Mouse (Mus musculus): ENCODE measurements at regions not wholly inside any gene's neighbourhood (a gene's known extent, or its start where the extent isn't known, plus 50 kb on each side); places are given as distances from the start of the nearest gene placed in this dataset.

DNA sequence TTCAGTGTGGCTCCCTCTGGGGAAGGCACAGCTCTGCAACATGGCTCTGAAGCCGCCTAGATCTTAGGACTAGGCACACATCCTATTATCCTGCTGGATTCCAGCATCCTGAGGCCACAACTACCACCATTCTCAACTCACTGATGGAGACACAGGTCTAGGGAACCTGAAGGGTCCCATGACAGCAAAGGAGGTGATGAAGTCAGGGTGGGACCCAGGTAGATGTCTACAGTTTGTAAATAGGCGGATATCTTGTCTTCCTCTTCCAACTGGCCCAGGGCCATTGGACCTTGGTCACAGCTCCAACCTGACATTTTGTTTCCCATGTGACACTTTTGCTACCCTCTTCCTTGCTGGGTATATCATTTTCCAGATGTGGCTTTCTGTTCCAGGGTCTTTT, 106.4 kb downstream of the Vapb start:
- DNase-seq = no peak

DNA sequence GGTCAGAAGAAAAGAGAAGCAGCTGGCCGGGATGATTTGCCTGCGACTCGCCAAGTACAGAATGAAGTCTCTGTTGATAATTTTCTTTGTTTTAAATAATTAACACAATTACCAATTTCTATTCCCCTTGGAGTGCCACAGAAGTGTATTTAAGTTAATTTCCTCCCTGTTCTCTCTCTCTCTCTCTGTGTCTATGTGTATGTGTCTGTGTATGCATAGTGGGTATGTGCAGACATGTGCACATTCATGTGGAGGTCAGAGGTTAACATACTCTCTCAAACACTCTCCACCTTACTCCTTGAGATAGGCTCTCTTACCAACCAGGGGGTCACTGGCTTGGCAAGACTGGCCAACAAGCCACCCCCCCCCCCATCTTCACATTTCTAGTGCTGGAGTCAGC, 107.2 kb downstream of the Vapb start:
- DNase-seq = no peak

DNA sequence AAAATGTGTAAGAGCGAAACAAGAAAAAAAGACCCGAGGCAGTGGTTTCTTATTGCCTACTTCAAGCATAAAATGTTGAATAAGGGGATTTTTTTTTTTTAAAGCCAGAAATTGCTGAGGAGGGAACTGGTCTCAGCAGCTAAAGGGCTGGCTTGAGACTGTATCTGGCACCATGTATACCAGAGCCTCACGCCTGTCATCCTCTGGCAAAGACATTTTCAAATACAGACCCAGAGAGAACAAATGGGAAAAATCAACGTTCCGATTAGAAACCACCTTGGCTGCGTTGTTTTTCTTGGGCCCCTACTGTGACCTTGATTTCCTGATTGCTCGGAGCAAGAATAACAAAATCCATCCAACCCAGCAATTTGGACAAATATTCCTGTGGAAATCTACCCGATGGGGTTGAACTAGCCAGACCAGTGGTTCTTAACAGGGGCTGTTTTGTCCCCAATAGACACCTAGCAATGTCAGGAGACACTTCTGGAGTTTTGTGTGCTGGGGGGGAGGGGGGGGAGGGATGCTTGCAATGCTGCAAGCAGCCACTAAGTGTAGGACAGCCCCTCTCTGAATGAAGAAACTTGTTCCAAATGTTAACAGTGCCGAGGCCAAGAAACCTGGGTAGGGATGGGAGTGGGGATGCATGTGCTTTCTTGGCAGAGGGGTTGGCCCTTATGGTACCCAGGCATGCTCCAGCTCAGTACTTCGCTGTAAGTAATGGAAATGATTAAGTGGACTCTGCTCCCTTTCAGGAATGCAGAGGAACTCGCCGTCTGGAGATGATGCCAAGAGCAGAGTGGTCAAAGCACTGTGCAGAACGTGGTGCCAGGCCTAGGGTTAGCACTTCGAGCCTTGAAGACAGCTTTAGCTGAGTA, 108.1 kb downstream of the Vapb start:
- DNase-seq = no peak

DNA sequence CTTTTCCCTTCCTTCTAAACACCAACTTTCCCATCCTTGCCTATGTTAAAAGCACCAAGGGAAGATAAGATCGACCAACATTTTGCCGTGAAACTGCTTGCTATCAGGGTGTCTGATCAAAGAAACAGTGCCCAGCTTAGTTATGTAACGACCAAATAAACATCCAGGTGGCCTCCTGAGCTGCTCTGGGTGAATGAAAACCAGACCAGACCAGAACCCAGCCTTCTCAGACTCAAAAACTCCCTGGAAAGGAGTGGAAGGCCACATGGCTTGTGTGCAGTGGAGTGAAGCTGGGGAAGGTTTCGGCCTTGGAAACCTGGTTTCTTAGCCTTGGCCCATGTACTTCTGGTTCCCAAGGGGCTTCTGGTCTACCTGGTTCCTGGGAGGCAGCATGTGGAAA, 113.7 kb downstream of the Vapb start:
- no peak for DNase-seq

DNA sequence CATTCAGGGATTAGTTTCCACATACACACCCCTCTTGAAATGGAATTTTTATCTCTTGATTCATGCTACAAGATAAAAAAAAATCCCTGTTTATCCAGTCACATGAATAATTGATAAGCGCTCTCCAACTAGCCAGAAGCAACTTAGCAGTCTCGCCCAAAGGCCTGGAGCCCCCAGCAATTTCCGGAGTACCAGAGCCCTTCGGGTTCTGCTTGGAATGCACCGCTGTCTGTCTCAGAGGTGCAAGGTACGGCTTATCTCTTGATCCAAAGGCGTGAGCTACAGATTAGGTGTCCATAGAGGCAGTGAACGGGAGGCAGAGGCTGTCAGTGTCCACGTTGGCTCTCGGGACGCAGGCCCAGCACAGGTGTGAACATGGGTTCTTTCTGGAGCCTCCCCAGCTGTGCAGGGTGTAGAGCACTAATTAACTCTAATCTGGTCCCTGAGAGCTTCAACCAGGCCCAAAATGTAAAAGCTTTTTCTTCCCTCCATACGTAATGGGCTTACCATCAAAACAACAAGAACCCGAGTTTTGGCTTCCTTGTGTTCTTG, 116.9 kb downstream of the Vapb start:
- peak; percentile 8 for DNase-seq

DNA sequence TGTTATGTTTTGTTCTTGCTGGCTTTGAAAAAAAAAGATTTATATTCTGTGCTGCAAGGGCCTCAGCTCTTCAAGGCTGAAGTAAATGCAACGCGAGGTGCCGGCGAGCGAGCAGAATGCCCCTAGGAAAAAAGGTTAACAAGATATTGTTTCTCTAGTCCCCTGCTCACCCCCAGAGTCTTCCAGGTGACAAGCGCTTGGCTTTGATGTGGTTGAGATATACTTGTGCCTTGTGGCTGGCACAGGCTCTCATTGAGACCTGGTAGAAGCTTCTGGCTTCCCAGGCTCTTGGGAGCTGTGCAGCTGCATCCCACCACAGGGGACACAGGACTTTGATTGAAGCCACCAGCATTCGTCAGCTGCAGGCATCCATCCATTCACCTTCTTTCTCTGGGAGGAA, 117.5 kb downstream of the Vapb start:
- peak; percentile 6 for DNase-seq

DNA sequence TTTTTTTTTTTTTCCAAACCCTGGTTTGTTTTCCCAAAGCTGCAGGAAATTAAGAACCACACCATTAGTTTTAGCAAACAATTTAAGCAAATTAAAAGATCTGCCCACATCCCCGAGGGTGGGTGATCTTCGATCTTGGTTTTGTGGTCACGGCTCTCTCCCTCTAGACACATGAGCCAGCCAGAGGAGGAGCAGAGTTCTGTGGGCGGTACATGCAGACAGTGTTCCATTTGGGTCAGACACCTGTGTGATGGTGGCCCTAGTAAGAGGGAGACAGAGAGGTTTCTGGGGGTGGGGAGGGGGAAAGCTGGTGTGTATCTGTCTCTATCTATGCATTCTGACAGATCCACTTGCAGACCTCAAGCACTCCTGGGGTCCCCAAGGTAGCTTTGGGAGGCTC, 118.0 kb downstream of the Vapb start:
- DNase-seq = no peak

DNA sequence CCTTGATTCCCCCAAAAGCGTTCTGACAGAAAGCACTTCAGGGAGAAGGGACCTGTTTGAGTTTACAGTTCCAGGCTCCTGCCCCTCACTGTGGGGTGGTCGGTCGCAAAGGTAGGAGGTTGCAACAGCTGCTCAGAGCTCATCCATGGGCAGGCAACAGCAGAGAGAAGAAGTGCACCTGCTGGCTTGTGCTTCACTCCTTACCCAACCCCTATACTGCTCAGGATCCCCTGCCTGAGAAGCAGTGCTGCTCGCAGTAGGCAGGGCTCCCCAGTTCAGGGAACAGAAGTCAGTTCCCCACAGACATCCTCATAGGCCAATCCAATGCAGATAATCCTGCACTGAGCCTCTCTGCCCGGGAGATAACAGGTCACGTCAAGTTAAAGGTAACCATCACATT, 119.7 kb downstream of the Vapb start:
- DNase-seq = no peak

DNA sequence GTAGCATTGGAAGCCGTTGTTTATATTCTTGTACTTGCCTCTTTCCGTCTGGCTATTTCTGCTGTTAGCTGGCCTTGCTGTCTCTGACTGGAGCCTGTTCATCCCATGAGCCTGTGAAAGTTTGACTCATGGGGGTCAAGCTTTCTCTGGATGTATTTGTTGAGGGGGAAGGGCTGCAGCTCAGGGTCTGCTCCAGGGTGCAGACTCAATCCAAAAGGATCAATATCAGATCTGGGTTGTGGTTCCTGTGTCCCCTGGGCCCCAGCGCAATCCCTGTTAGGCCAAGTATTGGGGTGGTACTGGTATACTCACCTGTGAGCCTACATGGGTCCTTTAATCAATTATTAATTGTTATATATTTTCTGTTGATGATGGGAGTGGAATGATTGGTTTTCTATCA, 135.7 kb downstream of the Vapb start:
- DNase-seq = no peak
